Mouse (Mus musculus): ENCODE data around the gene Gm44502. TPM values are rescaled to one million over a fixed set of nuclear protein-coding genes. Genes with fewer than 3 reads are reported as not detected.

The Gm44502 gene
- polyA plus RNA-seq, 1 experiment from 2014 or later = not detected

DNA sequence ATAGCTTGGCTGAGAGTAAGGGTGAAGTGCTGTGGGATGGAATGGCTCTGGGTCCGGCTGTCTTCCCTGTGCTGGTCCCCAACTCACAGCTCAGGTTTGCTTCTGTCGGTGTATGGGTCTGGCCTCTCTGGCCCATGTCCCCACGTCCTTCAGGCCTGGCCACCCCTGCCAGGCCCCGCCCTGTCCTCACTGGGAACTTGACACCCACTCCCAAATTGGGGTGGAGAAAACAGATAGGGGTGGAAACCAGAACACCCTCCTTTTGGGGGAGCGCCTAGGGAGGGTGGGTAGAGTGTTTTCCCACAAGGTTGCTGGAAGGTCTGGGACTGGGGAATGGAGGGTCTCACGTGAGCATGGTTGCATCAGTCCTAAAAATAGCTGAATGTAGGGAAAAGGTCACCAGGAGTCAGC, 3.8 kb downstream of the Gm44502 start, which contains the start of gene Cpt1b:
Cpt1b (minus strand) TSS at position 153 of the 411 bp plus-strand sequence.
- WGBS = 27% methylated on average over 6 of the region's 6 CpGs
- Histone ChIP-seq H3K27me3 (no peaks in the 10 kb centered on the region), H3K27ac (no peak within 1 kb of the TSS), H3K9ac (peak within 1 kb of the TSS; percentile 31; the same call in 1 of the 2 replicates), H3K4me2 (replicated peaks) (peak within 1 kb of the TSS; percentile 28; the same call in 1 of the 2 replicates), H3K9me3 (no peaks in the 10 kb centered on the region), H3K36me3 (peaks cover 26% of the 10 kb centered on the region), H3K4me1 (peaks cover 22% of the 10 kb centered on the region), H3K4me3 (no peak within 1 kb of the TSS)
- ATAC-seq (ENCODE audit: low FRiP score, low read depth) = no peak

DNA sequence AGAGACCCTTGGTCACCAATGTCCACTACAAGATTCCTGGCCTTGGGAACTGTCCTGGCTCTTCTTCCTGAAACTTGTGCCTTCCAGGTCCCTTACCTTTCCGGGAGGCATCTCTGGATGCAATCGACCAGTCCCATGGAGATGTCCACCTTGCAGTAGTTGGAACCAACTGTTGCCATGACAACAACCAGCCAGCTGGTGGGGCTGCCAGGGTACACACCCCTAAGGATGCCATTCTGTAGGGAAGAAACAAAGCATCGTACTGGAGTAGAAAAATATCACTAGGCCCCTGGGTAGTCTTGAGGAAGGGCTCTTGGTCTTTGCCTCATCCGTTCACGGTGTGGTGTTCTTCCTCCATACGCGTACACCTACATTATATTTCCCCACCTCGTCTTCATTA, 4.9 kb downstream of the Gm44502 start:
- H3K9me3 ChIP-seq = no peaks in the 10 kb centered on the region
- WGBS = 83% methylated on average over 8 of the region's 8 CpGs
- H3K9ac ChIP-seq = no peak overlapping the region
- no peak overlapping the region for H3K4me3 ChIP-seq
- ATAC-seq (ENCODE audit: low FRiP score, low read depth) = no peak
- H3K27me3 ChIP-seq = no peaks in the 10 kb centered on the region
- peaks cover 35% of the 10 kb centered on the region for H3K36me3 ChIP-seq
- H3K4me1 ChIP-seq = peaks cover 17% of the 10 kb centered on the region
- no peak overlapping the region for H3K27ac ChIP-seq
- H3K4me2 ChIP-seq (replicated peaks) = no peak overlapping the region

DNA sequence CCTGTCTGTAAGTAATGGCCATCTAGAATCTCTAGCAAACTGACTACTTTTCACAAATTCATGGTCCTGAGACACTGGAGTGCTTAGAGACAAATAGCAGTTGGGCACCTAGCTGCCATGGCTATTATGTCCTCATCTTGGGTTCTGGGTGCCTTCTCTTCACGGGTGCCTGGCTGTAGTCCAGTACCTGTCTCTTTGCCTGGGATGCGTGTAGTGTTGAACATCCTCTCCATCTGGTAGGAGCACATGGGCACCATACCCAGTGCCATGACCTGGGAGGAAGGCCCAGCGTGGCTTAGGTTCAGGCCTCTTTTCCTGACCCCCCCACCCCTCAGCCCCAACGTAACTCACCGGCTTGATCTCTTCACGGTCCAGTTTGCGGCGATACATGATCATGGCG, 7.6 kb downstream of the Gm44502 start:
- Histone ChIP-seq H3K4me2 (replicated peaks) (no peak overlapping the region), H3K9ac (no peak overlapping the region), H3K4me3 (no peak overlapping the region), H3K27me3 (no peaks in the 10 kb centered on the region), H3K27ac (no peak overlapping the region), H3K9me3 (no peaks in the 10 kb centered on the region), H3K4me1 (peaks cover 7% of the 10 kb centered on the region), H3K36me3 (peaks cover 32% of the 10 kb centered on the region)
- WGBS = 94% methylated on average over 9 of the region's 9 CpGs
- ATAC-seq (ENCODE audit: low FRiP score, low read depth) = no peak

DNA sequence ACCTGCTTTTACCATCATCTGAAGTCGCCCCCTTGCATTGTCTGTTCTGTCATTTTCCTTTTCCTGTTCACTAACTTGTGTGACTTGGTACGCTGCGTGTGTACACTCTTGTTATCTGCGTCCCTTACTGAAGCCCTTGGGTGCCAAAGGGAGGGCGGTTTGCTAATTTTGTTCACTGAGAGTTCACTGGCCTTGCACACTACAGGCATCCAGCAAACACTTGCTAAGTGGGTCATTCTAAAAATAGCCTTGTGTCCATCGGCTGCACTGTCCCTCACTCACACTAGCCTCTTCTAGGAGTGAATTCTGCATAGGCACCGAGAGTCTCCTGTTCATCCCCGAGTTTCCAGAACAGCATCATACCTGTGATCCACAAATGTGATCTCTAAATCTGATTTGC, 14.2 kb downstream of the Gm44502 start:
- no peak overlapping the region for H3K27ac ChIP-seq
- H3K4me2 ChIP-seq (replicated peaks) = no peak overlapping the region
- peaks cover 18% of the 10 kb centered on the region for H3K36me3 ChIP-seq
- H3K9me3 ChIP-seq = no peaks in the 10 kb centered on the region
- no peak for ATAC-seq (ENCODE audit: low FRiP score, low read depth)
- 89% methylated on average over 8 of the region's 8 CpGs for WGBS
- H3K4me1 ChIP-seq = no peaks in the 10 kb centered on the region
- H3K4me3 ChIP-seq = no peak overlapping the region
- H3K9ac ChIP-seq = no peak overlapping the region
- H3K27me3 ChIP-seq = no peaks in the 10 kb centered on the region

DNA sequence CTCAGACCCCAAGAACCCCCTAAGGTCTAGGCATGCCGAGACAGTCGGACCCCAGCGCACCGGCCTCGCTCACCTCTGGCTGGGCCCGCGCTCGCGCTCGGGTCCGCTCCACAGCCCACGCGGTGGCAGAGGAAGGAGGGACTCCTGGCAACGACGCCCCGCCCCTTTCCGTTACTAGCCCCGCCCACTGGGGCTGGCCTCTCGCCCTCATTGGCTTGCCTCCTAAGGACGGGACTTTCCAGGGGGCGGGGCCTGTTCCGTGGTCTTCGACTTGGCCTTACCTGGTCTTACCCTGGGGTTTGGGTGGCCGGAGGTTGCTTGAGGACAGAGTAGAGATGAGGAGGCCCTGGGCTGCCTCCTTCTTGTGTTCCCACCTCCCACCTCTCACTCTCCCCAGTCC, 19.4 kb downstream of the Gm44502 start, which contains the start of gene Syce3:
Syce3 (minus strand) TSS at position 386 of the 400 bp plus-strand sequence.
- Histone ChIP-seq H3K9ac (no peak within 1 kb of the TSS), H3K4me1 (no peaks in the 10 kb centered on the region), H3K9me3 (peaks cover 15% of the 10 kb centered on the region; the same call in 1 of the 2 replicates), H3K27me3 (no peaks in the 10 kb centered on the region), H3K4me2 (replicated peaks) (no peak within 1 kb of the TSS), H3K36me3 (no peaks in the 10 kb centered on the region), H3K27ac (no peak within 1 kb of the TSS), H3K4me3 (no peak within 1 kb of the TSS)
- 82% methylated on average over 20 of the region's 24 CpGs for WGBS
- ATAC-seq (ENCODE audit: low FRiP score, low read depth) = no peak

DNA sequence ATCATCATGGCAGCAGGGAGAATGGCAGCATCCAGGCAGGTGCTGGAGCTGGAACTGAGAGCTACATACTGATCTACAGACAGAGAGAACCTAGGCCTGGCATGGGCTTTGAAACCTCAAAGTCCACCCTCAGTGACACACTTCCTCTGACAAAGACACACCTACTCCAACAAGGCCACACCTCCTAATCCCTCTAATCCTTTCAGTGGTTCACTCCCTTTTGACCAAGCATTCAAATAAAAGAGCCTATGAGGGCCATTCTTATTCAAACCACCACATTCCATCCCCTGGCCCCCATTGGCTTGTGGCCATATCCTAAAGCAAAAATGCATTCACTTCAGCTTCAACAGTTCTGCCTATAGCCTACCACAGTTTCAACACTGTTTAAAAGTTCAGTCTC, 22.8 kb downstream of the Gm44502 start:
- Histone ChIP-seq H3K36me3 (no peaks in the 10 kb centered on the region), H3K4me3 (no peak overlapping the region), H3K4me1 (no peaks in the 10 kb centered on the region), H3K9ac (no peak overlapping the region), H3K4me2 (replicated peaks) (no peak overlapping the region), H3K27me3 (no peaks in the 10 kb centered on the region), H3K27ac (no peak overlapping the region), H3K9me3 (peaks cover 15% of the 10 kb centered on the region; the same call in 1 of the 2 replicates)
- ATAC-seq (ENCODE audit: low FRiP score, low read depth) = no peak

DNA sequence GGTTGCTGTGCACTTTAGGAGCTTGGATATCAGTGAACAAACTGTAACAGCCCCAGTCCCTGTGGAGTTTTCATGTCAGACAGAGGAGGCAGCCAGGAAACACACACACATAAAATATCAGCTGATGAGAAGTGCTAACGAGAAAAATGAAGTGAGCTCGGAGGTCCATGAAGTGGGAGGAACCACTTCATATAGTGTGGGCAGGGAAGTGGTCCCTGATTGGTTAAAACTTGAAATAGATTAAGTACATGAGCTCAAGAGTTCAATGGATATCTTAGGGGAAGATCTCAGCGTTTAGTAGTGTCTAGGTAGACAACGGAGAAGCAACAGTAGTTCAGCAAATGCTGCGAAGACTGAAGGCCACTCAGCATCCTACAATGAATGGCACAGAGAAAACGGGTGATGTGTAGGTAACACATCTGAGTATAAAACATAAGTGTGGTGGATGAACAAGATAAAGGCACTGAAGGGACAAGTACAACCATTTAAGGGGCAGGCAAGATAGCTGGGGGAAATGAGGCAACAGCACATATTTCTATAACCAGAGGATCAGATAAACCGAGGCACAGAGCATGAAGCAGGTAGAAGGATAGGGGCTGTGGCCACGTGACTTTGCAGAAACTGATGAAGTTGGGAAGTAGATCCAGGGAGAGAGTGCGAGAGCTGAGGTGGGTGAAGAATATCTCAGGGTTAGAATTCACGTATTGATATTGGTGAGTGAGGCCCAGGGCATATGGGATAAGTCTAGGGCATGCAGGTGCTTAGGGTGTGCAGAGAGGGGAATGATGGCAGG, 24.5 kb downstream of the Gm44502 start:
- Histone ChIP-seq H3K27me3 (no peaks in the 10 kb centered on the region), H3K9ac (no peak overlapping the region), H3K4me1 (no peaks in the 10 kb centered on the region), H3K9me3 (peaks cover 15% of the 10 kb centered on the region; the same call in 1 of the 2 replicates), H3K4me2 (replicated peaks) (no peak overlapping the region), H3K36me3 (no peaks in the 10 kb centered on the region), H3K4me3 (no peak overlapping the region), H3K27ac (no peak overlapping the region)
- no peak for ATAC-seq (ENCODE audit: low FRiP score, low read depth)
- WGBS = 78% methylated on average over 10 of the region's 10 CpGs

DNA sequence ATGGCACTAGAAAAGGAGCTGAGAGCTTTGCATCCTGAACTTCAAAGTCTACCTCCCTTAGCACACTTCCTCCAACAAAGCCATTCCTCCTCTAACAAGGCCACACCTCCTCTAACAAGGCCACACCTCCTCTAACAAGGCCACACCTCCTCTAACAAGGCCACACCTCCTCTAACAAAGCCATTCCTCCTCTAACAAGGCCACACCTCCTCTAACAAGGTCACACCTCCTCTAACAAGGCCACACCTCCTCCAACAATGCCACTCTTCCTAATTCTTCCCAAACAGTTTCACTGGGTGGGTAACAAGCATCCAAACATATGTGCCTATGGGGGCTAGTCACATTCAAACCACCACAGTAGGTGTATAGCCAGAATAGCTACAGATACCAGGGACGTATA, 27.0 kb downstream of the Gm44502 start:
- H3K36me3 ChIP-seq = no peaks in the 10 kb centered on the region
- no peak overlapping the region for H3K27ac ChIP-seq
- no peaks in the 10 kb centered on the region for H3K4me1 ChIP-seq
- no peak overlapping the region for H3K9ac ChIP-seq
- H3K4me3 ChIP-seq = no peak overlapping the region
- ATAC-seq (ENCODE audit: low FRiP score, low read depth) = no peak
- H3K4me2 ChIP-seq (replicated peaks) = no peak overlapping the region
- H3K27me3 ChIP-seq = no peaks in the 10 kb centered on the region
- H3K9me3 ChIP-seq = peaks cover 9% of the 10 kb centered on the region; the same call in 1 of the 2 replicates
- WGBS = 73% methylated on average over 1 of the region's 1 CpGs

DNA sequence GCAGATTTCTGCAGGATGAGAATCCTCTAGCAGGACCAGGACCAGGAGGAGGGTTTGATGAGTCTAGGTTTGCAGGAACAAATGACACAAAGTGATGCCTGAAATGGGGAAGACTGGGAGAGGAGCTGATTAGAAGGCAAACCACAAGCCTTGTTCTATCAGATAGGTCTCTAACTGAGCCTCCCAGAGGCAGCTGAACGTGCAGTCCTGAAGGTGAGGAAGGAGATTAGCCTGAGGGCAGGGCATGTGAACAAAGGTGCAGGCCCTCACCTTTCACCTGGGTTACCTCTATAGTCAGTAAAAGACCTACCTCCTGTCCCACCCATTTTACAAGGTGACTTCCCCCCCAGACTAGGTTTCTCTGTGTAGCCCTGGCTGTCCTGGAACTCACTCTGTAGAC, 29.8 kb downstream of the Gm44502 start:
- no peak for ATAC-seq (ENCODE audit: low FRiP score, low read depth)
- H3K4me2 ChIP-seq (replicated peaks) = no peak overlapping the region
- H3K4me3 ChIP-seq = no peak overlapping the region
- WGBS = 62% methylated on average over 1 of the region's 1 CpGs
- no peaks in the 10 kb centered on the region for H3K27me3 ChIP-seq
- H3K9me3 ChIP-seq = no peaks in the 10 kb centered on the region
- H3K36me3 ChIP-seq = no peaks in the 10 kb centered on the region
- no peak overlapping the region for H3K27ac ChIP-seq
- H3K4me1 ChIP-seq = no peaks in the 10 kb centered on the region
- H3K9ac ChIP-seq = no peak overlapping the region

DNA sequence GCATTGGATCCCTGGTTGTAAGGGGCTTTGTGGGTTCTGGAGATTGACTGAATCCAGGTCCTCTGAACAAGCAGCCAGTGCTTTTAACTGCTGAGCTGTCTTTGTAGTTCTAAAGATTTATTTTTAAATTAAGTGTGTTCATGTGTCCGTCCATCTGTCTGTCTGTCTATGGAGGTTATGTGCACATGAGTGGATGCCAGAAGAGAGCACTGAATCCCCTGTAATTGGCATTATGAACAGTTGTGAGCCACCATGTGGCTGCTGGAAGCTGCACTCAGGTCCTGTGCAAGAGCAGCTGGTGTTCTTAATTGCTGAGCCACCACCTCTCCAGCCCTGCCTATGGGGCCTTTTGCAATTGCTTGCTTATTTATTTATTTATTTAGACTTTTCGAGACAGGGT, 31.4 kb downstream of the Gm44502 start:
- 72% methylated on average over 2 of the region's 2 CpGs for WGBS
- no peak overlapping the region for H3K27ac ChIP-seq
- no peaks in the 10 kb centered on the region for H3K9me3 ChIP-seq
- H3K4me1 ChIP-seq = no peaks in the 10 kb centered on the region
- H3K4me3 ChIP-seq = no peak overlapping the region
- H3K4me2 ChIP-seq (replicated peaks) = no peak overlapping the region
- no peak overlapping the region for H3K9ac ChIP-seq
- no peaks in the 10 kb centered on the region for H3K36me3 ChIP-seq
- no peaks in the 10 kb centered on the region for H3K27me3 ChIP-seq
- ATAC-seq (ENCODE audit: low FRiP score, low read depth) = no peak

DNA sequence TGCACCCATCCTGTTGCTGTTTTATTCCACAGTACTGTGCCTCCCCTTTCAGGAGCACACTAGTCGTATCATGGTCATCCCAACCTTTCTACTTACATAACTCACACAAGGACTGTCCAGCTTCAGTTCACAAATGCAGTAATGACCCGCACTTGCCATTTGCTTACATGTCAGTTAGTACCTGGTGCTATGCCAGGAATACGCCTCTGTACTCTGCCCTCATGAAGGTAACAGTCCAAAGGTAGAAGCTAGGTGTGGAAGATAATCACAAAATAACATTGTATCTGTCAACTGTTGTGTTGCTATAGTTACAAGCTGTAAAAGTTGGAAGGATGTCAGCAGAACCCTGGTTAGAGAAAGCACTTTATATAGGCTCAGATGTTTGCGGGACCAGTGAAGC, 32.6 kb downstream of the Gm44502 start:
- Histone ChIP-seq H3K4me3 (no peak overlapping the region), H3K27me3 (no peaks in the 10 kb centered on the region), H3K4me2 (replicated peaks) (no peak overlapping the region), H3K36me3 (no peaks in the 10 kb centered on the region), H3K9ac (no peak overlapping the region), H3K4me1 (no peaks in the 10 kb centered on the region), H3K9me3 (no peaks in the 10 kb centered on the region), H3K27ac (no peak overlapping the region)
- ATAC-seq (ENCODE audit: low FRiP score, low read depth) = no peak
- 90% methylated on average over 4 of the region's 4 CpGs for WGBS

DNA sequence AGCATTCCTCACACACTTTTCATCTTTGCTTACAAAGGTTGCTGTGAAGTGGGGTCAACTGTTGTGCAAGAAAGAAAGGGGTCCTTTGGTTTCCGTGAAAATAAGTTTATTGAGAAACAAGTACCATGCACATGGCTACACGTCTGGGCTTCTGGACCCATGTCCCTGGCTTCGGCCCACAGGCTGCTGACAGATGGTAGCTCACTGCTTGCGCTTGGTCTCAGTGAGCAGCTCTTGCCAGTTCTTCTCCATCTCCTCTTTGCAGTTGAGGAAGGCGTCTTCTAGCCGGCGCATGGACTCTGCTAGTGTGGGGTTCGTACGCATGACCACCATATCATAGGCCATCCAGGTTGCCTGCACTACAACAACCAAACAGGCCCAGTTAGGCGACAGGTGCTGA, 39.4 kb downstream of the Gm44502 start:
- WGBS = 89% methylated on average over 10 of the region's 10 CpGs
- H3K4me2 ChIP-seq (replicated peaks) = no peak overlapping the region
- no peak overlapping the region for H3K27ac ChIP-seq
- H3K9ac ChIP-seq = no peak overlapping the region
- no peaks in the 10 kb centered on the region for H3K4me1 ChIP-seq
- no peaks in the 10 kb centered on the region for H3K9me3 ChIP-seq
- H3K36me3 ChIP-seq = no peaks in the 10 kb centered on the region
- H3K4me3 ChIP-seq = no peak overlapping the region
- no peak for ATAC-seq (ENCODE audit: low FRiP score, low read depth)
- peaks cover 20% of the 10 kb centered on the region for H3K27me3 ChIP-seq

DNA sequence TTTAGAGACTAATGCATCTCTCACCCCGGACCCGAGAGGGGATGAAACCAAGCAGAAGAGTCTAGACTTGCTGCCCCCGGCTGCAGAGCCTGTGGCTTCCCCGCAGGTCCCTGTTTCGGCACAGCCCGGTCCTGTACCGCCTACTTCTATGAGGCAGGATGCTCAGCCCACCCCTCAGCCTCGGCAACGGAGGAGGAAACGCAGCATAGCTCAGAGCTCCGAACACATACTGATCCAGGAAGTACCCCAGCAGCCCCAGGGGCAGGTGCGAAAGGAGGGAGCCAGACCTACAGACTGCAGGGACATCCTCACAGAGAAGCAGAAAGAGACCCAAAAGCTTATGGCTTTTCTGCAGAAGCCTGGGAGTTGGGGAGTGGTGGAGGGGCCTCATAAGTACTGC, 42.4 kb downstream of the Gm44502 start:
- Histone ChIP-seq H3K4me1 (no peaks in the 10 kb centered on the region), H3K4me3 (no peak overlapping the region), H3K4me2 (replicated peaks) (no peak overlapping the region), H3K27ac (no peak overlapping the region), H3K27me3 (peaks cover 39% of the 10 kb centered on the region), H3K9me3 (no peaks in the 10 kb centered on the region), H3K36me3 (no peaks in the 10 kb centered on the region), H3K9ac (no peak overlapping the region)
- no peak for ATAC-seq (ENCODE audit: low FRiP score, low read depth)
- WGBS = 47% methylated on average over 12 of the region's 12 CpGs
